Mouse (Mus musculus) lung, postnatal 0 days (tissue): ENCODE results near the gene Trf. TPM values are rescaled to one million over a fixed set of nuclear protein-coding genes. Genes with fewer than 3 reads are reported as not detected.

Source experiments
- ATAC-seq: fragments of 200-750 bp; cut with Nextera tagmentation; 2 replicates; pipeline ENCODE4 v1.8.0; 2017; ENCODE audit warnings: moderate library complexity
- DNase-seq: peaks from one replicate; pipeline ENCODE4 v3.0.0-alpha.2; 2016; ENCODE audit warnings: low spot score
- H3K27ac ChIP-seq: fragments of 300-500 bp; sonication (generic); 2 replicates; pipeline ENCODE4 v1.5.1; 2014; ENCODE audit warnings: antibody characterized with exemption, mild to moderate bottlenecking, low read length, mixed read lengths
- H3K27me3 ChIP-seq: fragments of 300-500 bp; sonication (generic); replicated peaks from 2 replicates; pipeline ENCODE4 v1.6.1; 2014; ENCODE audit warnings: low read length, mixed read lengths; ENCODE audit not compliant: insufficient read depth
- H3K36me3 ChIP-seq: fragments of 300-500 bp; sonication (generic); 2 replicates; pipeline ENCODE4 v1.6.1; 2014; ENCODE audit warnings: low read length, mixed read lengths; ENCODE audit not compliant: insufficient read depth
- H3K4me1 ChIP-seq: fragments of 300-500 bp; sonication (generic); 2 replicates; pipeline ENCODE4 v1.6.1; 2014; ENCODE audit warnings: antibody characterized with exemption, low read depth, low read length, mixed read lengths; ENCODE audit not compliant: insufficient read depth
- H3K4me2 ChIP-seq: fragments of 300-500 bp; sonication (generic); replicated peaks from 2 replicates; pipeline ENCODE4 v1.6.1; 2014; ENCODE audit warnings: low read depth, mild to moderate bottlenecking, low read length, moderate library complexity, mixed read lengths
- H3K4me3 ChIP-seq: fragments of 300-500 bp; sonication (generic); 2 replicates; pipeline ENCODE4 v1.5.1; 2014; ENCODE audit warnings: low read depth, low read length
- H3K9ac ChIP-seq: fragments of 300-500 bp; sonication (generic); replicated peaks from 2 replicates; pipeline ENCODE4 v1.6.1; 2014; ENCODE audit warnings: low read depth, mild to moderate bottlenecking
- H3K9me3 ChIP-seq: fragments of 300-500 bp; sonication (generic); 2 replicates; pipeline ENCODE4 v1.6.1; 2016; ENCODE audit warnings: low read length, mixed read lengths
- CTCF ChIP-seq: IDR thresholded peaks from 2 replicates; pipeline ENCODE4 v1.5.1; 2016; ENCODE audit warnings: antibody characterized with exemption, mild to moderate bottlenecking
- EP300 ChIP-seq: IDR thresholded peaks from 2 replicates; pipeline ENCODE4 v1.6.1; 2016; ENCODE audit warnings: antibody characterized with exemption, mild to moderate bottlenecking, control low read depth
- WGBS: fragments of 180-500 bp; shearing (Covaris S2); extraction: QIAGEN DNeasy Blood & Tissue Kit; methylation state at CpG from one replicate; pipeline ENCODE4 v1.1.7; 2014; 5-methylcytosine and 5-hydroxymethylcytosine counted together
- polyA plus RNA-seq: library from polyadenylated mRNA; unstranded; fragments of >200 nt; fragmentation: Nextera tagmentation; extraction: Ambion mirVana; gene quantifications from 2 replicates; pipeline ENCODE4 v1.2.1, GENCODE M21; 2015

Gene Trf
- polyA plus RNA-seq, 1 experiment from 2014 or later: 670 TPM

GRCm38 (mm10) chr9:103154568-103154967, 75.7 kb downstream of the Trf start:
- peak; percentile 27; the same call in 1 of the 2 replicates for TF ChIP-seq CTCF
- no peak for TF ChIP-seq EP300
- H3K27me3 ChIP-seq: no peaks in the 10 kb centered on the region

More at GRCm38 (mm10) chr9:103154568-103154967, 75.7 kb downstream of the Trf start:
- H3K36me3 ChIP-seq: no peaks in the 10 kb centered on the region
- no peaks in the 10 kb centered on the region for H3K4me1 ChIP-seq
- DNase-seq (peak; percentile 39), ATAC-seq (no peak)
- no peak overlapping the region for H3K27ac ChIP-seq
- H3K9ac ChIP-seq: no peak overlapping the region
- H3K4me3 ChIP-seq: no peak overlapping the region
- H3K4me2 ChIP-seq: no peak overlapping the region
- H3K9me3 ChIP-seq: no peaks in the 10 kb centered on the region
- 57% methylated on average over 2 of the region's 2 CpGs for WGBS

Other genes starting within 250 kb of the Trf start
- 68.9 and 70.0 TPM in 2 replicates for gene Slco2a1, start 241.7 kb downstream of the Trf start, polyA plus RNA-seq
- 6.8 and 7.3 TPM in 2 replicates for gene Rab6b, start 118.7 kb downstream of the Trf start, polyA plus RNA-seq
- gene Srprb, start 28.3 kb downstream of the Trf start, polyA plus RNA-seq: 39.4 and 40.5 TPM in 2 replicates
- gene Gm20425, start 137 bp downstream of the Trf start, polyA plus RNA-seq: 7.3 and 10.7 TPM in 2 replicates
- 1.4 and 2.0 TPM in 2 replicates for gene 1300017J02Rik, start 74.6 kb upstream of the Trf start, polyA plus RNA-seq
- gene Topbp1, start 74.8 kb upstream of the Trf start, polyA plus RNA-seq: 14.9 and 15.7 TPM in 2 replicates
- 60.2 and 63.9 TPM in 2 replicates for gene Cdv3, start 135.4 kb upstream of the Trf start, polyA plus RNA-seq
- 0.30 and 0.68 TPM in 2 replicates for gene Bfsp2, start 250.0 kb upstream of the Trf start, polyA plus RNA-seq